Mouse (Mus musculus) heart, postnatal 0 days (tissue): ENCODE data around the gene Amdhd2.

ENCODE experiments used
- CTCF ChIP-seq: IDR thresholded peaks from 2 replicates; pipeline ENCODE4 v1.5.1; 2016; ENCODE audit warnings: antibody characterized with exemption, control low read depth, low read depth
- EP300 ChIP-seq: IDR thresholded peaks from 2 replicates; pipeline ENCODE4 v1.6.1; 2016; ENCODE audit warnings: antibody characterized with exemption, low read depth

- TF ChIP-seq EP300 (no peak), CTCF (no peak)
Measured at GRCm38 (mm10) chr17:24167120-24167519, 3.6 kb upstream of the Amdhd2 start.
